In the genomic region with DNA sequence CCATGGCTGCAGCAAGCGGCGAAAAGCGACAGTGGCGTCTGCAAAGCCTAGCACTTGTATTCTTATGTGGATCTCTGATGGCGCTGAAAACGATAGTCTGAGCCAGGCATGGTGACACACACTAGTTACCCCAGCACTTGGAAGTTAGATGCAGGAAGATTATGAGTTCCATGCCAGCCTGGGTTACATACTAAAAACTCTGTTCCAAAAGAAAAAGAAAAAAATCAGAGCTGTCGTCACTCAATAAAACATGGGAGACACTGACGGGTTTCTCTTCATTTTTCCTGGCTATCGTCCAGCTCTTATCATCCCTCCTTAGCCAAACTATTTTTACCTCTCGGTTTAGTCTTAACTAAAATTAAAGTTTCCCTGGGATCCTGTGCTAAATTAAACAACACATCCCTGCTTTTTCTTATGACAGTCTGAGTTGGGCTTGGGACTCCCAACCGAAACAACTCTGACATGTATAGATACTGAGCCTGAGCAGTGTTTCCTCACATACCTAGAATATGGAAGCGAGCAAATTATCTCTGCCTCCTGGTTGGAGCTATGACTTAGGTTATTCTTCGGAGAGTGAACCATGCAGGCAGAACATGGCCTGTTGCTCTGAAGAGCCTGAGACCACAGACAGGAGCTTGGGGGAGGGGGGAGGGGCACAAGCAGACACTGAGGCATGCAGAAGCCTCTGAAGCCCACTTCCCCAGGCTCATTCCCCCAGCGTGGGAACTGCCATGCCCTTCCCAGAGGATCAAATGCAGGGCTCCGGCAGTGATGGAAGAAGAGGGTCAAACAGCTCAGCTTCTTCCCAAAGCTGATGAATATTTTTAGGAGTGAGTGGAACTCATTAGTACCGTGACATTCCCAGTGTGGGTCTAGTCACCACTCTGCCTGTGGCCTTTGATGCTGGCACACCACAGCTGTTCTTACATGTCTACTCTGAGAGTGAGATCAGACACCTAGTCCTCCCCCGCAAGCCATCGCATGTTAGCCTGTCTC, we compare ENCODE assay signal across 10 mouse cellular contexts.
A peak's percentile ranks its signal among the peaks of the same experiment; 100 is the strongest.
DNase-seq lines count a peak whose midpoint lies in the region; ATAC-seq lines count a peak whose summit lies in the region.
"Had no signal": no experiment of that assay in that cellular context is flagged by ENCODE, and none has a peak within 500 bp of the region (broad histone marks: within the 10 kb centered on the region; RNA-seq: fewer than 3 reads in every experiment).

No protein-coding gene starts in this region.

- H3K4me3 ChIP-seq in intestine, embryonic 14.5 days (ENCODE audit: low read depth, low read length) = no peak overlapping the region
- H3K4me3 ChIP-seq in intestine, embryonic 15.5 days (replicated peaks) = no peak overlapping the region
- H3K4me3 ChIP-seq in forebrain, embryonic 14.5 days (ENCODE audit: low read depth, low read length) = no peak overlapping the region
- no peak overlapping the region for H3K4me3 ChIP-seq in midbrain, embryonic 14.5 days (replicated peaks; ENCODE audit: low read depth, low read length)

- H3K4me1 ChIP-seq in intestine, embryonic 14.5 days (replicated peaks; ENCODE audit: control insufficient read depth, insufficient read depth, low read length) = no peaks in the 10 kb centered on the region
- no peaks in the 10 kb centered on the region for H3K4me1 ChIP-seq in intestine, embryonic 15.5 days (replicated peaks)
- H3K4me1 ChIP-seq in forebrain, embryonic 14.5 days (ENCODE audit: control insufficient read depth, insufficient read depth, low read length) = no peaks in the 10 kb centered on the region
- no peaks in the 10 kb centered on the region for H3K4me1 ChIP-seq in midbrain, embryonic 14.5 days (ENCODE audit: control insufficient read depth, insufficient read depth, low read length)

- H3K9me3 ChIP-seq in intestine, embryonic 14.5 days (ENCODE audit: control insufficient read depth, low read length) = no peaks in the 10 kb centered on the region
- no peaks in the 10 kb centered on the region for H3K9me3 ChIP-seq in intestine, embryonic 15.5 days
- H3K9me3 ChIP-seq in forebrain, embryonic 14.5 days (replicated peaks; ENCODE audit: control insufficient read depth, low read length) = no peaks in the 10 kb centered on the region
- no peaks in the 10 kb centered on the region for H3K9me3 ChIP-seq in midbrain, embryonic 14.5 days (ENCODE audit: control insufficient read depth, low read length)
- H3K9me3 ChIP-seq: G1E had no signal

- no peaks in the 10 kb centered on the region for H3K27me3 ChIP-seq in intestine, embryonic 14.5 days (replicated peaks; ENCODE audit: control insufficient read depth, insufficient read depth, low read length)
- no peaks in the 10 kb centered on the region for H3K27me3 ChIP-seq in intestine, embryonic 15.5 days (replicated peaks)
- no peaks in the 10 kb centered on the region for H3K27me3 ChIP-seq in forebrain, embryonic 14.5 days (replicated peaks; ENCODE audit: control insufficient read depth, insufficient read depth, low read length)
- H3K27me3 ChIP-seq in midbrain, embryonic 14.5 days (ENCODE audit: control insufficient read depth, insufficient read depth, low read length) = no peaks in the 10 kb centered on the region

- no peak overlapping the region for H3K4me2 ChIP-seq in intestine, embryonic 14.5 days (ENCODE audit: low read length)
- H3K4me2 ChIP-seq in intestine, embryonic 15.5 days (replicated peaks) = no peak overlapping the region
- H3K4me2 ChIP-seq in forebrain, embryonic 14.5 days (ENCODE audit: low read length) = no peak overlapping the region
- H3K4me2 ChIP-seq in midbrain, embryonic 14.5 days (ENCODE audit: low read length) = no peak overlapping the region

- WGBS in intestine, embryonic 14.5 days = 56% methylated on average over 18 of the region's 18 CpGs
- 67% methylated on average over 18 of the region's 18 CpGs for WGBS in intestine, embryonic 15.5 days
- 82% methylated on average over 18 of the region's 18 CpGs for whole genome bisulfite sequencing in forebrain, embryonic 14.5 days
- WGBS in midbrain, embryonic 14.5 days = 76% methylated on average over 18 of the region's 18 CpGs

- ATAC-seq in intestine, embryonic 14.5 days (replicated peaks; ENCODE audit: low FRiP score, low TSS enrichment, low read depth) = no peak
- ATAC-seq in intestine, embryonic 15.5 days = no peak
- ATAC-seq in forebrain, embryonic 14.5 days = peak; percentile 50; the same call in 1 of the 2 replicates
- ATAC-seq in midbrain, embryonic 14.5 days (ENCODE audit: low FRiP score, low TSS enrichment) = no peak
- ATAC-seq in granulocyte monocyte progenitor cell, adult 5-6 weeks (replicated peaks; ENCODE audit: poor library complexity, severe bottlenecking) = no peak

- DNase-seq in intestine, embryonic 14.5 days (ENCODE audit: low spot score) = no peak
- peak; percentile 42 for DNase-seq in embryo, embryonic 10.5 days (ENCODE audit: low spot score)
- DNase-seq in forebrain, embryonic 14.5 days (ENCODE audit: low spot score) = peak; percentile 29
- peak; percentile 20 for DNase-seq in midbrain, embryonic 14.5 days
- no peak for DNase-seq in adrenal gland, postnatal 4 days (ENCODE audit: low spot score in 2 of 2)
- DNase-seq in cerebellum, postnatal 25 days = no peak

- no peak overlapping the region for H3K9ac ChIP-seq in intestine, embryonic 14.5 days (ENCODE audit: low read length)
- H3K9ac ChIP-seq in intestine, embryonic 15.5 days = no peak overlapping the region
- no peak overlapping the region for H3K9ac ChIP-seq in forebrain, embryonic 14.5 days (ENCODE audit: low read length)
- no peak overlapping the region for H3K9ac ChIP-seq in midbrain, embryonic 14.5 days (replicated peaks; ENCODE audit: low read length)
- H3K9ac ChIP-seq: liver, embryonic 14.5 days had no signal

- no peaks in the 10 kb centered on the region for H3K36me3 ChIP-seq in intestine, embryonic 14.5 days (ENCODE audit: control insufficient read depth, insufficient read depth, low read length)
- H3K36me3 ChIP-seq in intestine, embryonic 15.5 days = no peaks in the 10 kb centered on the region
- no peaks in the 10 kb centered on the region for H3K36me3 ChIP-seq in forebrain, embryonic 14.5 days (ENCODE audit: control insufficient read depth, insufficient read depth, low read length)
- H3K36me3 ChIP-seq in midbrain, embryonic 14.5 days (ENCODE audit: control insufficient read depth, insufficient read depth, low read length) = no peaks in the 10 kb centered on the region
- H3K36me3 ChIP-seq: G1E had no signal

- H3K27ac ChIP-seq in intestine, embryonic 14.5 days (ENCODE audit: low read depth) = peak overlapping the region; percentile 2; the same call in 1 of the 2 replicates
- H3K27ac ChIP-seq in intestine, embryonic 15.5 days = no peak overlapping the region
- no peak overlapping the region for H3K27ac ChIP-seq in forebrain, embryonic 14.5 days (ENCODE audit: low read depth, low read length)
- H3K27ac ChIP-seq in midbrain, embryonic 14.5 days (replicated peaks; ENCODE audit: low read depth, low read length) = no peak overlapping the region
- H3K27ac ChIP-seq: liver, embryonic 14.5 days had no signal

Comparison
In these comparisons a context has a peak if more than half of its experiments do, and no peak if none do; other contexts are left out.
1. DNase-seq: peak in embryo, embryonic 10.5 days (single experiment), forebrain, embryonic 14.5 days (single experiment) and midbrain, embryonic 14.5 days (single experiment); none in intestine, embryonic 14.5 days (single experiment), adrenal gland, postnatal 4 days (0 of 2) and cerebellum, postnatal 25 days (0 of 2).